Mouse (Mus musculus): ENCODE data around the gene Fam43b. TPM values are rescaled to one million over a fixed set of nuclear protein-coding genes. Genes with fewer than 3 reads are reported as not detected.
A peak's percentile ranks its signal among the peaks of the same experiment; 100 is the strongest.

The Fam43b gene
- polyA plus RNA-seq, 1 experiment from 2014 or later = 8.8 TPM

DNA sequence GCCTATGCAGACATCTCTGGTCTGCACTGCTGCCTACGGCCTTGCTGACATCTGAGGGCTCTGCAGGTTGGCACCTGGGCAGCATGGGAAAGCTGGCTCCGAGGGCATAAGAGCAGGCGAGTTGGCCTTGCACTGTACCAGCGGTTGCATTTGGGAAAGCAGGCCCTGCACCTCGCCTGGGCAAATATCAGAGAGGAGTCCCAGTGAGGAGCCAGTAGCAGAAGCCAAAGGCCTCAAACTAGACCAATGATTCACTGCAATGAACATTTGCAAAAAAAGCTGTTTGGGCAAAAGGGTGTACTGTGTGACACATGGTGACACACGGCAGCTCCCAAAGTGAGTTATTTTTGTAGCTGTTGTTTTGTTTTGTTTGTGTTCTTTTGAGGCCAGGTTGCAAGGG lies 28.7 kb upstream of the Fam43b start:
- 80% methylated on average over 6 of the region's 6 CpGs for WGBS

DNA sequence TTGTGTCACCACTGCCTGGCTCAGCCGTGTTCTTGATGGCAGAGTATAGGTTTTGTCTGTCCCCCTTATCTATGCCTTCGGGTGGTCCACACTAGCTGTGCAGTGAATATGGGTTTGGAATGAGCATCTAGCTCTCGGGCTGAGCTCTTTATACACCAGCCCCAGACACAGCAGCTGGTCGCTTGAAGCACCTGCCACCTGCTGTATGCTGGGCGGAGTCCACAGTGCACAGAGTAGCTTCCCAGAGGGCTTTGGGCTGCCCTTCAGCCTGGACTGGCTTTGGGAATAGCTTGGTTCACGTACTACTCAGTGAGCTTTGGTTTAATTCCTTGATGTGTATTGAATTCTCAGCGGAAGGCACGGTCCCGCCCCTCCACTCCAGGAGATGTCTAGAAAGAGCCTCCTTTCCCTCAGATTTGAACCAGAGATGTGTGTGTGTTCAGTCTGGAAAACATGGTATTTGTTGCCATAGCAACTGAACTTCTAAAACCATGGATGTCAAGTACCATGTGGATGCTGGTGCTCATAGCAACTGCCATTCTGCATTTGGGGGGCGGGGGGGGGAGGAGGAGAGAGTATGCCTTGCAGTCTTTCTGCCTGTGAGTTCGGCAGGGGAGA lies 22.1 kb upstream of the Fam43b start:
- H3K4me1 ChIP-seq (replicated peaks; ENCODE audit: control insufficient read depth, insufficient read depth, low read length) = peaks cover 3% of the 10 kb centered on the region; the same call in 1 of the 2 replicates
- no peak overlapping the region for H3K9ac ChIP-seq
- ATAC-seq (ENCODE audit: low FRiP score) (no peak), DNase-seq (ENCODE audit: low spot score) (no peak)
- no peaks in the 10 kb centered on the region for H3K27me3 ChIP-seq (ENCODE audit: control insufficient read depth, insufficient read depth, low read length)
- no peak overlapping the region for H3K27ac ChIP-seq
- H3K4me3 ChIP-seq (replicated peaks; ENCODE audit: low read length) = no peak overlapping the region
- H3K9me3 ChIP-seq (ENCODE audit: control insufficient read depth, low read length) = no peaks in the 10 kb centered on the region
- no peak overlapping the region for H3K4me2 ChIP-seq (replicated peaks)
- H3K36me3 ChIP-seq (replicated peaks; ENCODE audit: control insufficient read depth, insufficient read depth) = no peaks in the 10 kb centered on the region
- 68% methylated on average over 11 of the region's 11 CpGs for WGBS

More for the DNA sequence above, 28.7 kb upstream of the Fam43b start:
- no peak overlapping the region for H3K27ac ChIP-seq
- H3K4me2 ChIP-seq (replicated peaks) = no peak overlapping the region
- H3K9me3 ChIP-seq (ENCODE audit: control insufficient read depth, low read length) = no peaks in the 10 kb centered on the region
- no peaks in the 10 kb centered on the region for H3K36me3 ChIP-seq (replicated peaks; ENCODE audit: control insufficient read depth, insufficient read depth)
- no peak overlapping the region for H3K9ac ChIP-seq
- H3K4me3 ChIP-seq (replicated peaks; ENCODE audit: low read length) = no peak overlapping the region
- H3K4me1 ChIP-seq (replicated peaks; ENCODE audit: control insufficient read depth, insufficient read depth, low read length) = no peaks in the 10 kb centered on the region
- 0 out of 2 replicates have a peak, but pooled peaks cover 4% of the 10 kb centered on the region for H3K27me3 ChIP-seq (ENCODE audit: control insufficient read depth, insufficient read depth, low read length)
- no peak for ATAC-seq (ENCODE audit: low FRiP score)
- DNase-seq (ENCODE audit: low spot score) = no peak

DNA sequence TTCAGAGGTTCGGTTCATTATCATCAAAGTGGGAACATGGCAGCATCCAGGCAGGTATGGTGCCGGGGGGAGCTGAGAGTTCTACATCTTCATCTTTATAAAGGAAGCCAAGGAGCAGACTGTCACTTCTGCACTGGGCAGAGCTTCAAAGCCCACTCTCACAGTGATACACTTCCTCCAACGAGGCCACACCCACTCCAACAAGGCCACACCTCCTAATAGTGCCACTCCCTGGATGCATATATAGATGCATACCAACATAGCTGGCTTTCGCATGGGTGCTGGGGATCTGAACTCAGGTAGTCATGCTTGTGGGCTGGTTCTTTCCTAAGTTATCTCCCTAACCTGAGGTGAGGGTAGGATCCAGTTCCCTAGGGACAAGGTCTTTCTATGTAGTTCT lies 21.6 kb upstream of the Fam43b start:
- Histone ChIP-seq H3K4me1 (replicated peaks; ENCODE audit: control insufficient read depth, insufficient read depth, low read length) (peaks cover 3% of the 10 kb centered on the region; the same call in 1 of the 2 replicates), H3K9ac (no peak overlapping the region), H3K4me3 (replicated peaks; ENCODE audit: low read length) (no peak overlapping the region), H3K4me2 (replicated peaks) (no peak overlapping the region), H3K27me3 (ENCODE audit: control insufficient read depth, insufficient read depth, low read length) (no peaks in the 10 kb centered on the region), H3K27ac (no peak overlapping the region), H3K9me3 (ENCODE audit: control insufficient read depth, low read length) (no peaks in the 10 kb centered on the region), H3K36me3 (replicated peaks; ENCODE audit: control insufficient read depth, insufficient read depth) (no peaks in the 10 kb centered on the region)
- 83% methylated on average over 4 of the region's 4 CpGs for WGBS
- ATAC-seq (ENCODE audit: low FRiP score) (no peak), DNase-seq (ENCODE audit: low spot score) (no peak)

DNA sequence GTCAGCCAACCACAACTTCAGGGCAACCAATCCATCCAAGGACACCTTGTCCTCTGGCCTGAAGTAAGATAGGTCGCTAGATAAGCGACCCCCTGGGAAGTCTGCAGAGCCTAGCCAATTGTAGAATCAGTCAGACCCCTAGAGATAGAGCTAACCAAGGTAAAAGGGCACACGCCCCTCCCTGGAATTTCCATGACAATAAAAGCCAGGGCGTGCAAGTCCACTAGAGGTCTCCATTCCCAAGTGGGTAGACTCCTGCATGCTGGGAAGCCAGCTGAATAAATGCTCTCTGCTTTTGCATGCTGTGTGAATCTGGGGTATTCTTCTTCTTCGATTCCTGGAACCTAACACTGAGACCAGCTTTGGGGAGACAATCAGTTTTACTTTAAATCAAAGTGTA lies 20.1 kb upstream of the Fam43b start:
- WGBS = 55% methylated on average over 5 of the region's 5 CpGs
- no peak overlapping the region for H3K9ac ChIP-seq
- DNase-seq (ENCODE audit: low spot score) (no peak), ATAC-seq (ENCODE audit: low FRiP score) (no peak)
- H3K27ac ChIP-seq = no peak overlapping the region
- no peaks in the 10 kb centered on the region for H3K9me3 ChIP-seq (ENCODE audit: control insufficient read depth, low read length)
- H3K36me3 ChIP-seq (replicated peaks; ENCODE audit: control insufficient read depth, insufficient read depth) = no peaks in the 10 kb centered on the region
- H3K27me3 ChIP-seq (ENCODE audit: control insufficient read depth, insufficient read depth, low read length) = 0 out of 2 replicates have a peak, but pooled peaks cover 5% of the 10 kb centered on the region
- no peak overlapping the region for H3K4me3 ChIP-seq (replicated peaks; ENCODE audit: low read length)
- no peak overlapping the region for H3K4me2 ChIP-seq (replicated peaks)
- H3K4me1 ChIP-seq (replicated peaks; ENCODE audit: control insufficient read depth, insufficient read depth, low read length) = peaks cover 3% of the 10 kb centered on the region; the same call in 1 of the 2 replicates

DNA sequence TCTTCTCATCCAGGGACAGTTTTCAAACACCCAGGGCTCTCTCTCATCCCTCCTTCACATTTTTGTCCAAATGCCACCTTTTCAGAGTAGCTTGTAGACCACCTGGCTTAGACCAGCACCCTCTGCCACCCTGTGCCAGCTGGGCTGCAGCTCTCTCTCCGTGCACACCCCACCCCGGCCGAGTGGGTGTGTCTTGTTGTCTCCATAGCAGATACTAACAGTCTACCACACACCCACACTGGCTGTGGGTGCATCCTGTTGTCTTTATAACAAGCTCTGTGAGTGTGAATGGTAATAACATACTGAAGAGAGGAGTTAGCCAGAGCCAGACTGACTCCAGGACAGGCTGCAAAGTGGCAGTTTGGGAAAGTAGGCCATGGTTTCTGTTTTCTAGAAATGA lies 19.7 kb upstream of the Fam43b start:
- DNase-seq (ENCODE audit: low spot score) (no peak), ATAC-seq (ENCODE audit: low FRiP score) (no peak)
- Histone ChIP-seq H3K27me3 (ENCODE audit: control insufficient read depth, insufficient read depth, low read length) (0 out of 2 replicates have a peak, but pooled peaks cover 5% of the 10 kb centered on the region), H3K4me2 (replicated peaks) (no peak overlapping the region), H3K27ac (no peak overlapping the region), H3K9me3 (ENCODE audit: control insufficient read depth, low read length) (no peaks in the 10 kb centered on the region), H3K4me3 (replicated peaks; ENCODE audit: low read length) (no peak overlapping the region), H3K36me3 (replicated peaks; ENCODE audit: control insufficient read depth, insufficient read depth) (no peaks in the 10 kb centered on the region), H3K4me1 (replicated peaks; ENCODE audit: control insufficient read depth, insufficient read depth, low read length) (peaks cover 3% of the 10 kb centered on the region; the same call in 1 of the 2 replicates), H3K9ac (no peak overlapping the region)
- 75% methylated on average over 3 of the region's 3 CpGs for WGBS

DNA sequence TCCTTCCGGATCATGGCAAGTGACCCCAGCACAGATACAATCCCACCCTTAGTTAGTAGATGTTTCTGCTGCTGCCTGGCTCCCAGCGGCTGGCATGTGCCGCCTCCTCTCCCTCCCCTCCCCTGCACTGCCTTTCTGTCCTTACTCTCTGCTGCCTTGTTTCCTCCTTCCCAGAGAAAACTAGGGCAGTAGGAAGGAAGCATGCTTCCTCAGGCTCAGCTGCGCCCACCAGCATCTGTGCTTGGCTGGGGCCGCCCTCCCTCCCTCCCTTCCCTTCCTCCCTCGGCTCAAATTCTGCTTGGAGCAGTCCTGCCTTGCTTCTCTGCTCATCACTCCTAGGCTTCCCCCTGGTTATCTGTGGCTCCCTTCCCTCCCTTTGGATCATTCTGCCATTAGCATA lies 18.4 kb upstream of the Fam43b start:
- Histone ChIP-seq H3K27ac (peak overlapping the region; percentile 53), H3K36me3 (replicated peaks; ENCODE audit: control insufficient read depth, insufficient read depth) (no peaks in the 10 kb centered on the region), H3K27me3 (ENCODE audit: control insufficient read depth, insufficient read depth, low read length) (0 out of 2 replicates have a peak, but pooled peaks cover 5% of the 10 kb centered on the region), H3K4me3 (replicated peaks; ENCODE audit: low read length) (no peak overlapping the region), H3K9ac (peak overlapping the region; percentile 18; the same call in 1 of the 2 replicates), H3K9me3 (ENCODE audit: control insufficient read depth, low read length) (no peaks in the 10 kb centered on the region), H3K4me2 (replicated peaks) (peak overlapping the region; percentile 19; the same call in 1 of the 2 replicates), H3K4me1 (replicated peaks; ENCODE audit: control insufficient read depth, insufficient read depth, low read length) (peaks cover 3% of the 10 kb centered on the region; the same call in 1 of the 2 replicates)
- peak; percentile 33 for DNase-seq (ENCODE audit: low spot score)
- WGBS = 32% methylated on average over 6 of the region's 6 CpGs
- no peak for ATAC-seq (ENCODE audit: low FRiP score)

DNA sequence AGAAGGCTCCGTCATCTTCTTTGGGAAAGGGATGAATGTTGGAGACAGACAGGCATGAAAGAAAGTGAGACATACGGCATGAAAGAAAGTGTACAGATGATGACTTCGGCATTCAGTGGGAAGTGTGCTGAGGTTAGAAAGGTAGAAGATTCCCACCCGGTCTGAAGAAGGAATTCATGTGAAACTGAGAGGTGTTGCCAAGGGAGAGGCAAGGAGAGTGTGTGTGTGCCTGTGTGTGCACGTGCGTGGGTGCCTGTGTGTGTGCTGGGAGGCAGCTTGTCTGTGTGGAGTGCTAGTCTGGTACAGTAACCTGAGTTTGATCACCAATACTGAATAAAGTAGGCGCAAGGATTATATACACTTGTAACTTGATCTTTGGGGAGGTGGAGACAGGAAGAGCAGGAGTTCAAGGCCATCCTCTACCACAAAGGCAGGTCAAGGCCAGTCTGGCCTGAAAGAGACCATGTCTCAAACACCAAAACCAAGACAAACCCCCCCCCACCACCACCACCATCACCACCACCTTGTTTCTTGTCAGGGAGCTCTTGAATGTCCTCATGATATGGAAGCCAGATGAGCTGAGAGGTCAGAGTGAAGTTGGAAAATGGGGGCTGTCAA lies 15.3 kb upstream of the Fam43b start:
- Histone ChIP-seq H3K9ac (no peak overlapping the region), H3K4me2 (replicated peaks) (no peak overlapping the region), H3K36me3 (replicated peaks; ENCODE audit: control insufficient read depth, insufficient read depth) (no peaks in the 10 kb centered on the region), H3K9me3 (ENCODE audit: control insufficient read depth, low read length) (no peaks in the 10 kb centered on the region), H3K27me3 (ENCODE audit: control insufficient read depth, insufficient read depth, low read length) (0 out of 2 replicates have a peak, but pooled peaks cover 5% of the 10 kb centered on the region), H3K27ac (no peak overlapping the region), H3K4me3 (replicated peaks; ENCODE audit: low read length) (no peak overlapping the region), H3K4me1 (replicated peaks; ENCODE audit: control insufficient read depth, insufficient read depth, low read length) (no peaks in the 10 kb centered on the region; the same call in 1 of the 2 replicates)
- WGBS = 56% methylated on average over 7 of the region's 7 CpGs
- DNase-seq (ENCODE audit: low spot score) = no peak
- ATAC-seq (ENCODE audit: low FRiP score) = no peak

DNA sequence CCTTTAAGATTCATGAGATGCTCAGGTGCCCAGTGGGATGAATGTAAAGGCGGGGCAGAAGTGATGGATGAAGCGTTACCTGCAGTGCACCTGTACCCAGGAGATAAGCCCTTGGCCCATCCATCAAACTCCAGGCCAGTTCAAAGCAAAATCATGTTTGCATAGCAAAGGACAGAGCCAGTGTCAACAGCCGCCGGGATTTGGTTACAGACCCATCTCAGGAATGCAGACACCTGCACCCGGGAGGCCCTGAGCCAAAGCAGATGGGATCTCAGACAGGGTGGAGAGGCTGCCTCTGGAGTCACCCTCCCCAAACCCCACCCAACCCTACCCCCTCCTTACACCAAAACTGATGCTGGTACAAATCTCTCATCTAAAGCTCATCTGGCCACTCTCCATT lies 14.7 kb upstream of the Fam43b start:
- ATAC-seq (ENCODE audit: low FRiP score) = no peak
- Histone ChIP-seq H3K36me3 (replicated peaks; ENCODE audit: control insufficient read depth, insufficient read depth) (no peaks in the 10 kb centered on the region), H3K4me2 (replicated peaks) (no peak overlapping the region), H3K4me1 (replicated peaks; ENCODE audit: control insufficient read depth, insufficient read depth, low read length) (no peaks in the 10 kb centered on the region; the same call in 1 of the 2 replicates), H3K27me3 (ENCODE audit: control insufficient read depth, insufficient read depth, low read length) (0 out of 2 replicates have a peak, but pooled peaks cover 5% of the 10 kb centered on the region), H3K27ac (no peak overlapping the region), H3K9me3 (ENCODE audit: control insufficient read depth, low read length) (no peaks in the 10 kb centered on the region), H3K9ac (no peak overlapping the region), H3K4me3 (replicated peaks; ENCODE audit: low read length) (no peak overlapping the region)
- DNase-seq (ENCODE audit: low spot score) = no peak
- WGBS = 5% methylated on average over 5 of the region's 5 CpGs

DNA sequence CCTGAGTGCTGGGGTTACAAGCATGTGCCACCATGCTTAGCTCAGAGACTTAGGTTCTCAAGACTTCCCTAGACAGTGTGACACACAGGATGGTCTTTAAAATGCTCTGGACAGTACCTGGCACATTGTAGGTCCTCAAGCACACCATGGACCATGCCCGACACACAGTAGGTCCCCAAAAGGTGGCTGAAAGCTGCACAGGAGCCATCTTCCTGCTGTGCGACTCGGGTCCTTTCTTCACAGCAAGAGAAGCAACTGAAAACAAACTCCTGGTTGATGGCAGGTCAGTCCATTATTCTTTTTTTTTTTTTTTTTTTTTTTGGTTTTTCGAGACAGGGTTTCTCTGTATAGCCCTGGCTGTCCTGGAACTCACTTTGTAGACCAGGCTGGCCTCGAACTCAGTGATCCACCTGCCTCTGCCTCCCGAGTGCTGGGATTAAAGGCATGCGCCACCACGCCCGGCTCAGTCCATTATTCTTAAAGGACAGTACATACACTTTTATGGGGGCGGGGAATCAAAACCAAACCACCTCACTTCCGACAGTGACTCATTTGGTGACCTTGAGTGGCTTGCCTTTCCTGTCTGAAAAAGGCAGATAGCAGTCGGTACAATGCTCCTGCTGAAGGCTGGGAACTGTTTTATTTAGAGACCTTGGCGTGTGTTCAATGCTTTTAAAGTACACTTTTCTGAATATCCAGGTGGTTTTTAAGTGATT lies 11.3 kb upstream of the Fam43b start:
- Histone ChIP-seq H3K36me3 (replicated peaks; ENCODE audit: control insufficient read depth, insufficient read depth) (no peaks in the 10 kb centered on the region), H3K27me3 (ENCODE audit: control insufficient read depth, insufficient read depth, low read length) (0 out of 2 replicates have a peak, but pooled peaks cover 5% of the 10 kb centered on the region), H3K4me1 (replicated peaks; ENCODE audit: control insufficient read depth, insufficient read depth, low read length) (no peaks in the 10 kb centered on the region), H3K4me2 (replicated peaks) (no peak overlapping the region), H3K9ac (no peak overlapping the region), H3K4me3 (replicated peaks; ENCODE audit: low read length) (no peak overlapping the region), H3K27ac (no peak overlapping the region), H3K9me3 (ENCODE audit: control insufficient read depth, low read length) (no peaks in the 10 kb centered on the region)
- 89% methylated on average over 11 of the region's 13 CpGs for WGBS
- ATAC-seq (ENCODE audit: low FRiP score) = no peak
- DNase-seq (ENCODE audit: low spot score) = no peak
